Mouse (Mus musculus) neural tube, embryonic 14.5 days (tissue): ENCODE measurements at regions not wholly inside any gene's neighbourhood (a gene's known extent, or its start where the extent isn't known, plus 50 kb on each side); places are given as distances from the start of the nearest gene placed in this dataset.
A peak's percentile ranks its signal among the peaks of the same experiment; 100 is the strongest.

Experiments used
- ATAC-seq: fragments of 200-750 bp; cut with Nextera tagmentation; 2 replicates; pipeline ENCODE4 v1.8.0; 2017; ENCODE audit warnings: low read depth, mild to moderate bottlenecking, moderate TSS enrichment, moderate library complexity
- H3K27ac ChIP-seq: fragments of 300-500 bp; sonication (generic); 2 replicates; pipeline ENCODE4 v1.5.1; 2014; ENCODE audit warnings: low read depth, mild to moderate bottlenecking, control low read depth, low read length, moderate library complexity, mixed read lengths
- H3K27me3 ChIP-seq: fragments of 300-500 bp; sonication (generic); 2 replicates; pipeline ENCODE4 v1.6.1; 2014; ENCODE audit warnings: low read length; ENCODE audit not compliant: control insufficient read depth, insufficient read depth
- H3K36me3 ChIP-seq: fragments of 300-500 bp; sonication (generic); 2 replicates; pipeline ENCODE4 v1.6.1; 2014; ENCODE audit warnings: low read length, mixed read lengths; ENCODE audit not compliant: control insufficient read depth, insufficient read depth
- H3K4me1 ChIP-seq: fragments of 300-500 bp; sonication (generic); 2 replicates; pipeline ENCODE4 v1.6.1; 2014; ENCODE audit warnings: low read length; ENCODE audit not compliant: control insufficient read depth, insufficient read depth
- H3K4me2 ChIP-seq: fragments of 300-500 bp; sonication (generic); 2 replicates; pipeline ENCODE4 v1.6.1; 2014; ENCODE audit warnings: mild to moderate bottlenecking, low read depth, low read length, control low read depth
- H3K4me3 ChIP-seq: fragments of 300-500 bp; sonication (generic); 2 replicates; pipeline ENCODE4 v1.5.1; 2014; ENCODE audit warnings: low read depth, low read length, control low read depth, mixed read lengths
- H3K9ac ChIP-seq: fragments of 300-500 bp; sonication (generic); replicated peaks from 2 replicates; pipeline ENCODE4 v1.6.1; 2014; ENCODE audit warnings: low read depth, mild to moderate bottlenecking, control low read depth, low read length, mixed read lengths
- H3K9me3 ChIP-seq: fragments of 300-500 bp; sonication (generic); 2 replicates; pipeline ENCODE4 v1.6.1; 2016; ENCODE audit warnings: low read length; ENCODE audit not compliant: control insufficient read depth
- WGBS: fragments of 180-500 bp; shearing (Covaris S2); extraction: QIAGEN DNeasy Blood & Tissue Kit; methylation state at CpG from one replicate; pipeline ENCODE4 v1.1.7; 2014; 5-methylcytosine and 5-hydroxymethylcytosine counted together

DNA sequence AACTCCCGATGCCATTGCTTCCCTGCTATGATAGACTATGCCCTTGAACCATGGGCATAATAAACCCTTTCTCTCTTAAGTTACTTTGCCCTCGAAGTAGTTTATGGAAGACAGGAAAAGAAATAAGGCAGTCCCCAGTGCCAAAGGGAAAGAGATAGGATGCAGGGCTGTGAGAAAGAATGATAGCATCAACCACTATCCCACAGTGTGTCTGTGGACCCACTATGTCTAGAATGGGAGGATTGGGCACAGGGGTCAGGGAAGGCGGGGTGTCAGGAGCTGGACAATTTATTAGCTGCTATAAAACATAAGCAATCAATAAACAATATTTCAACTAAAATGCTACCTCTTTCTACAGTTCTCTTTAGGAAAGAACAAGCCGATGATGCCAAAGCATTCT is 288.8 kb downstream of the Sox4 start:
- 20% methylated on average over 4 of the region's 4 CpGs for WGBS
- Histone ChIP-seq H3K36me3 (no peaks in the 10 kb centered on the region), H3K4me3 (no peak overlapping the region), H3K4me1 (peaks cover 19% of the 10 kb centered on the region), H3K4me2 (no peak overlapping the region), H3K9me3 (no peaks in the 10 kb centered on the region), H3K9ac (no peak overlapping the region), H3K27ac (peak overlapping the region; percentile 76; the same call in 1 of the 2 replicates), H3K27me3 (no peaks in the 10 kb centered on the region)
- ATAC-seq: peak; percentile 50

- Histone ChIP-seq H3K4me1 (peaks cover 19% of the 10 kb centered on the region), H3K27me3 (no peaks in the 10 kb centered on the region), H3K9me3 (no peaks in the 10 kb centered on the region), H3K36me3 (no peaks in the 10 kb centered on the region), H3K9ac (no peak overlapping the region), H3K4me3 (no peak overlapping the region), H3K4me2 (no peak overlapping the region), H3K27ac (peak overlapping the region; percentile 76)
- 15% methylated on average over 7 of the region's 7 CpGs for WGBS
- ATAC-seq: peak; percentile 91
Measured at GRCm38 (mm10) chr13:28663950-28664681, 289.4 kb downstream of the Sox4 start.

GRCm38 (mm10) chr13:28663459-28663858 is 290.1 kb downstream of the Sox4 start:
- H3K4me1 ChIP-seq: peaks cover 19% of the 10 kb centered on the region
- ATAC-seq: no peak
- no peaks in the 10 kb centered on the region for H3K9me3 ChIP-seq

GRCm38 (mm10) chr13:28662316-28662752 is 291.2 kb downstream of the Sox4 start:
- ATAC-seq: no peak
- Histone ChIP-seq H3K9me3 (no peaks in the 10 kb centered on the region), H3K4me1 (peaks cover 19% of the 10 kb centered on the region)

More at GRCm38 (mm10) chr13:28663459-28663858, 290.1 kb downstream of the Sox4 start:
- no peak overlapping the region for H3K9ac ChIP-seq
- H3K36me3 ChIP-seq: no peaks in the 10 kb centered on the region
- no peak overlapping the region for H3K4me2 ChIP-seq
- 4% methylated on average over 5 of the region's 5 CpGs for WGBS
- H3K27ac ChIP-seq: no peak overlapping the region; the same call in 1 of the 2 replicates
- no peak overlapping the region for H3K4me3 ChIP-seq
- H3K27me3 ChIP-seq: no peaks in the 10 kb centered on the region

GRCm38 (mm10) chr13:28660151-28660550 is 293.4 kb downstream of the Sox4 start:
- no peaks in the 10 kb centered on the region for H3K9me3 ChIP-seq
- no peak overlapping the region for H3K27ac ChIP-seq
- H3K4me2 ChIP-seq: no peak overlapping the region
- H3K9ac ChIP-seq: no peak overlapping the region
- H3K4me3 ChIP-seq: no peak overlapping the region
- H3K27me3 ChIP-seq: no peaks in the 10 kb centered on the region
- ATAC-seq: no peak
- 83% methylated on average over 2 of the region's 2 CpGs for WGBS
- H3K36me3 ChIP-seq: no peaks in the 10 kb centered on the region
- peaks cover 15% of the 10 kb centered on the region for H3K4me1 ChIP-seq

More at GRCm38 (mm10) chr13:28662316-28662752, 291.2 kb downstream of the Sox4 start:
- Histone ChIP-seq H3K9ac (no peak overlapping the region), H3K27ac (no peak overlapping the region), H3K4me2 (no peak overlapping the region), H3K36me3 (no peaks in the 10 kb centered on the region), H3K27me3 (no peaks in the 10 kb centered on the region), H3K4me3 (no peak overlapping the region)
- WGBS: 87% methylated on average over 3 of the region's 3 CpGs

DNA sequence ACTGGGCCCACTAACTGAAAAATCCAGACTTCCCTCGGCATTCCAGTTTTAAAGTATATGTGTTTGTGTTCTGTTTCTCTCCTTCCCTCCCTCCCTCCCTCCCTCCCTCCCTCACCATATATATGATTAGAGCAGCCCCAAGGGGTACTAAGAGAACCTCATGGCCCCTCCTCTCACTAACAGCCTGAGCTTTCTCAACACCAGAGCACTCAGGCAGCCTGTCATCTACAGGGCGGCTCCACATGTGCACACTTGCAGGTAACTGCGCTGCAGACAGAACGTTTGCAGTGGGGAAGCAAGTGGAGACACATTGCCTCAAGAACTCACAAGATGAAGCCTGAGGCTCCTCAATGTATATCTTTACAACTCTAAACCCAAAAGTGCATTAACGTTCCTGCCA is 294.9 kb downstream of the Sox4 start:
- no peak for ATAC-seq
- Histone ChIP-seq H3K4me1 (peaks cover under 1% of the 10 kb centered on the region), H3K9me3 (no peaks in the 10 kb centered on the region), H3K4me3 (no peak overlapping the region), H3K27ac (no peak overlapping the region), H3K9ac (no peak overlapping the region), H3K36me3 (no peaks in the 10 kb centered on the region), H3K4me2 (no peak overlapping the region), H3K27me3 (no peaks in the 10 kb centered on the region)
- 72% methylated on average over 5 of the region's 5 CpGs for WGBS

- no peak overlapping the region for H3K27ac ChIP-seq
- no peaks in the 10 kb centered on the region for H3K36me3 ChIP-seq
- H3K4me1 ChIP-seq: peaks cover 17% of the 10 kb centered on the region
- no peaks in the 10 kb centered on the region for H3K27me3 ChIP-seq
- no peak overlapping the region for H3K9ac ChIP-seq
- H3K9me3 ChIP-seq: no peaks in the 10 kb centered on the region
- no peak for ATAC-seq
- no peak overlapping the region for H3K4me3 ChIP-seq
- no peak overlapping the region for H3K4me2 ChIP-seq
Measured at GRCm38 (mm10) chr13:28654883-28655282, 298.6 kb downstream of the Sox4 start.

GRCm38 (mm10) chr13:28653362-28653761 is 300.2 kb downstream of the Sox4 start:
- H3K27ac ChIP-seq: no peak overlapping the region
- no peaks in the 10 kb centered on the region for H3K9me3 ChIP-seq

GRCm38 (mm10) chr13:28651810-28652209 is 301.7 kb downstream of the Sox4 start:
- WGBS: 77% methylated on average over 2 of the region's 2 CpGs
- no peak overlapping the region for H3K4me3 ChIP-seq
- H3K27ac ChIP-seq: no peak overlapping the region
- no peak overlapping the region for H3K9ac ChIP-seq
- no peaks in the 10 kb centered on the region for H3K27me3 ChIP-seq
- H3K4me1 ChIP-seq: peaks cover 17% of the 10 kb centered on the region
- no peak overlapping the region for H3K4me2 ChIP-seq
- no peaks in the 10 kb centered on the region for H3K9me3 ChIP-seq
- H3K36me3 ChIP-seq: no peaks in the 10 kb centered on the region
- peak; percentile 74 for ATAC-seq

More at GRCm38 (mm10) chr13:28653362-28653761, 300.2 kb downstream of the Sox4 start:
- no peak for ATAC-seq
- Histone ChIP-seq H3K4me3 (no peak overlapping the region), H3K4me1 (peaks cover 17% of the 10 kb centered on the region), H3K4me2 (no peak overlapping the region), H3K27me3 (no peaks in the 10 kb centered on the region), H3K9ac (no peak overlapping the region), H3K36me3 (no peaks in the 10 kb centered on the region)
- WGBS: 53% methylated on average over 4 of the region's 4 CpGs
